Mouse (Mus musculus): ENCODE measurements around the gene Cacna2d2. TPM values are rescaled to one million over a fixed set of nuclear protein-coding genes. Genes with fewer than 3 reads are reported as not detected.

Gene Cacna2d2
- polyA plus RNA-seq, 1 experiment from 2014 or later = 1.8 TPM

DNA sequence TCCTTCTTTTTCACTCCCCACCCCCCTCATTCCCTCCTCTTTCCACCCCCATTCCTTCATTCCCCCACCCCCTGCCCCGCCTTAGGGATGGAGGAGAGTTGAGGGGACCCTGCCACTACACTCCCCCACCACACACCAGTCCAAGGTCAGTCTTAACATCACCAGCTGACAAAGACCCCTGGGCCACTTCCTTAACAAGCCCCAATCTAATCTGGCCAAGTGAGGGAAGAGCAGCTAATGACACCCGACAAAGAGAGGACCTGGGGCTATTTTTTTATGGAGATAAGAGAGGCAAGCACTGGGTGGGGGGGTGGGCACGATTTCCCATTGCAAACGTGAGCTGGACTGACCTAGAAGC lies 29.3 kb upstream of the Cacna2d2 start:
- Histone ChIP-seq H3K27ac (ENCODE audit: low read depth, low read length) (no peak overlapping the region), H3K4me3 (ENCODE audit: low read depth, low read length) (no peak overlapping the region), H3K27me3 (ENCODE audit: control insufficient read depth, insufficient read depth, low read length) (no peaks in the 10 kb centered on the region), H3K36me3 (ENCODE audit: control insufficient read depth, insufficient read depth, low read length) (no peaks in the 10 kb centered on the region), H3K4me2 (ENCODE audit: low read depth) (no peak overlapping the region), H3K4me1 (ENCODE audit: control insufficient read depth, insufficient read depth, low read length) (peaks cover 3% of the 10 kb centered on the region; the same call in 1 of the 2 replicates), H3K9ac (ENCODE audit: low read length) (no peak overlapping the region), H3K9me3 (ENCODE audit: control insufficient read depth, low read length) (no peaks in the 10 kb centered on the region)
- ATAC-seq (ENCODE audit: insufficient read depth, low FRiP score, low TSS enrichment) (no peak), DNase-seq (ENCODE audit: low spot score) (no peak)
- 11% methylated on average over 4 of the region's 4 CpGs for WGBS

DNA sequence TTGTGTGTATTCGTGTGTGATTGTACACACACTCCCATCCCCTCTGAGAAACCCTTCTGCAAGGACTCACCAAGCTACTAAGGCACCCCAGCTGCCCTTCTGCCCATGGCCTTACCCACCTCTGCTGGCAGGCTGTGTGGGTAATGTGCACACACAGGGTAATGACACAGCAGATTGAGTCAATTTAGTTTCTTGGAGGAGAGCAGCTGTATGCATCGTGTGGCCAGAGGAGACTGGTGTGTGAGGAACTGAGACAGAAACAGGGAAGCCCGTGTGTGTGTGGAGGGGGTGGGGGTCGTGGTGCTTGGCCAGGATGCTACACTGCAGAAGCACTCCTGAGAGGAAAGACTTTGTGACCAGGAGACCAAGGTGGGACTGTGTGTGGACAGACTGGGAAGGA lies 27.0 kb upstream of the Cacna2d2 start:
- DNase-seq (ENCODE audit: low spot score) (no peak), ATAC-seq (ENCODE audit: insufficient read depth, low FRiP score, low TSS enrichment) (no peak)
- no peak overlapping the region for H3K4me2 ChIP-seq (ENCODE audit: low read depth)
- H3K4me3 ChIP-seq (ENCODE audit: low read depth, low read length) = no peak overlapping the region
- peaks cover 5% of the 10 kb centered on the region for H3K27me3 ChIP-seq (ENCODE audit: control insufficient read depth, insufficient read depth, low read length)
- peaks cover 6% of the 10 kb centered on the region; the same call in 1 of the 2 replicates for H3K4me1 ChIP-seq (ENCODE audit: control insufficient read depth, insufficient read depth, low read length)
- no peak overlapping the region for H3K9ac ChIP-seq (ENCODE audit: low read length)
- H3K36me3 ChIP-seq (ENCODE audit: control insufficient read depth, insufficient read depth, low read length) = no peaks in the 10 kb centered on the region
- WGBS = 67% methylated on average over 4 of the region's 4 CpGs
- no peaks in the 10 kb centered on the region for H3K9me3 ChIP-seq (ENCODE audit: control insufficient read depth, low read length)
- no peak overlapping the region for H3K27ac ChIP-seq (ENCODE audit: low read depth, low read length)

DNA sequence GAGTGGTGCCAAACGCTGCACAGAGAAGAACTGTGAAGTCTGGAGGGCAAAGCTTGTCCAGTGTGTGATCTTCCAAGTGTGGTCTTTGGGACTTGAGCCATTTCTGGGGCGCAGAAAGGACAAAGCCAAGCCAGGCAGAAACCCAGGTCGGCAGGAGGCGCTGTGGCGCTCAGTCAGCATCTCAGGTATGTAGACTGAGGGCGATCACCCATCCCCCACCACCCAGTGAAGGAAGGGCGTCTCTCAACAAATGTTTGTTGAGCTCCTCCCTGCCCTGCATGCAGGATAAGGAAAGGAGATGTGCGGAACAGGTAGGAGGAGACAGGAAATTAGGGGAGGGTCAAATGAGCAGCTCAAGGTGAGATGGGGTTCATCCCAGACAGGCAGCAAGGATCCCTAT lies 24.8 kb upstream of the Cacna2d2 start:
- H3K27me3 ChIP-seq (ENCODE audit: control insufficient read depth, insufficient read depth, low read length) = peaks cover 21% of the 10 kb centered on the region
- no peak overlapping the region for H3K4me2 ChIP-seq (ENCODE audit: low read depth)
- 4% methylated on average over 8 of the region's 8 CpGs for WGBS
- DNase-seq (ENCODE audit: low spot score) (peak; percentile 44), ATAC-seq (ENCODE audit: insufficient read depth, low FRiP score, low TSS enrichment) (no peak)
- H3K9ac ChIP-seq (ENCODE audit: low read length) = no peak overlapping the region
- no peak overlapping the region for H3K4me3 ChIP-seq (ENCODE audit: low read depth, low read length)
- H3K27ac ChIP-seq (ENCODE audit: low read depth, low read length) = no peak overlapping the region
- peaks cover 8% of the 10 kb centered on the region; the same call in 1 of the 2 replicates for H3K4me1 ChIP-seq (ENCODE audit: control insufficient read depth, insufficient read depth, low read length)
- H3K9me3 ChIP-seq (ENCODE audit: control insufficient read depth, low read length) = no peaks in the 10 kb centered on the region
- no peaks in the 10 kb centered on the region for H3K36me3 ChIP-seq (ENCODE audit: control insufficient read depth, insufficient read depth, low read length)

DNA sequence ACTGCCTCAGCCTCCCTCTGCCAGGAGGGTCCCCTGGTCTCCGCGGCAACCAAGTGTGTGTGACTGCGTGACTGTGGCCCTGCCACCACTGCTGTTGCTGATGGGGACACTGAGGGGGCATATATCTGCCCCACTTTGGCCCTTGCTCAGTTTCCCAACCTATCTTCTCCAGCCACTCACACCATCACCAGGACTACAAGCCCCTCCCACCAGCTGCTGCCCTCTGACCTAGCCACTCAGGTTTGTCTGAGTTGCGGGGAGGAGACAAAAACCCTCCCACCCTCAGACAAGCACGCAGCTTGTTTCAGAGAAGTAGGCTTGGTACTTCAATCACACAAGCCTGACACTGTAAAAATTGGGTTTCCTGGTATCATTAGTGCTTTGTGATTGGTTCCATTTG lies 24.0 kb upstream of the Cacna2d2 start:
- ATAC-seq (ENCODE audit: insufficient read depth, low FRiP score, low TSS enrichment) (no peak), DNase-seq (ENCODE audit: low spot score) (no peak)
- no peak overlapping the region for H3K4me3 ChIP-seq (ENCODE audit: low read depth, low read length)
- WGBS = 16% methylated on average over 5 of the region's 5 CpGs
- H3K27me3 ChIP-seq (ENCODE audit: control insufficient read depth, insufficient read depth, low read length) = peaks cover 27% of the 10 kb centered on the region
- no peaks in the 10 kb centered on the region for H3K9me3 ChIP-seq (ENCODE audit: control insufficient read depth, low read length)
- H3K4me2 ChIP-seq (ENCODE audit: low read depth) = no peak overlapping the region
- H3K27ac ChIP-seq (ENCODE audit: low read depth, low read length) = no peak overlapping the region
- H3K36me3 ChIP-seq (ENCODE audit: control insufficient read depth, insufficient read depth, low read length) = no peaks in the 10 kb centered on the region
- peaks cover 8% of the 10 kb centered on the region; the same call in 1 of the 2 replicates for H3K4me1 ChIP-seq (ENCODE audit: control insufficient read depth, insufficient read depth, low read length)
- no peak overlapping the region for H3K9ac ChIP-seq (ENCODE audit: low read length)

DNA sequence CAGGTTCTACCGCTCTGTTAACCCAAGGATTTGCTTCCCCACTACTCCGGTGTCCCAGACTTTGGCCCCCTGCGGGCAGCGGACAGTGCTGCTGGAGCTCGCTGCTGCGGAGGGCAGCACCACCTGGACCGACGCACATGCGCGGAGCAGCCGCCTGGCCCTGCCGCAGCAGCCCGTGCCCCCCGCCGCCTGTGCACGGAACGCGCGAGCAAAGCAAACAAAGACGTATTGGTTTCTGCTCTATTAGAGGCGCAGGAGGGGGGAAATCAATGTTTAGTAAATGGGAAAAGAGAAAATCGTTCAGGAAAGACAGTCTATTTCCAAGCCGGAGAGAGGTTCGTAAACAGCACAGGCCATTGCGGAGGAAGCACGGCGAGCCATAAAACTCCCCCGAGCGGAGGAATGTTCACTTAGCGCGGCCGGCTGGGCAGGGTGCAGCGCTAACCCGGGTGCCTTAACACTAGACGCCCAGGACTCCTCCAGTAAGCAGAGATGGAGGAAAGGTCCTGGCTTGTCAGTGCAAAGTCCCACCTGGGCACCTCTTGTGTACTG lies 21.4 kb upstream of the Cacna2d2 start:
- no peaks in the 10 kb centered on the region for H3K36me3 ChIP-seq (ENCODE audit: control insufficient read depth, insufficient read depth, low read length)
- H3K9ac ChIP-seq (ENCODE audit: low read length) = peak overlapping the region; percentile 54
- peak overlapping the region; percentile 31 for H3K4me3 ChIP-seq (ENCODE audit: low read depth, low read length)
- H3K4me1 ChIP-seq (ENCODE audit: control insufficient read depth, insufficient read depth, low read length) = peaks cover 8% of the 10 kb centered on the region; the same call in 1 of the 2 replicates
- H3K4me2 ChIP-seq (ENCODE audit: low read depth) = peak overlapping the region; percentile 65
- H3K9me3 ChIP-seq (ENCODE audit: control insufficient read depth, low read length) = no peaks in the 10 kb centered on the region
- peak; percentile 77 for DNase-seq (ENCODE audit: low spot score)
- H3K27me3 ChIP-seq (ENCODE audit: control insufficient read depth, insufficient read depth, low read length) = peaks cover 51% of the 10 kb centered on the region
- under 1% methylated on average over 35 of the region's 35 CpGs for WGBS
- 0 out of 2 replicates have a peak overlapping the region, but pooled peaks have one; percentile 20 for H3K27ac ChIP-seq (ENCODE audit: low read depth, low read length)
- no peak for ATAC-seq (ENCODE audit: insufficient read depth, low FRiP score, low TSS enrichment)

DNA sequence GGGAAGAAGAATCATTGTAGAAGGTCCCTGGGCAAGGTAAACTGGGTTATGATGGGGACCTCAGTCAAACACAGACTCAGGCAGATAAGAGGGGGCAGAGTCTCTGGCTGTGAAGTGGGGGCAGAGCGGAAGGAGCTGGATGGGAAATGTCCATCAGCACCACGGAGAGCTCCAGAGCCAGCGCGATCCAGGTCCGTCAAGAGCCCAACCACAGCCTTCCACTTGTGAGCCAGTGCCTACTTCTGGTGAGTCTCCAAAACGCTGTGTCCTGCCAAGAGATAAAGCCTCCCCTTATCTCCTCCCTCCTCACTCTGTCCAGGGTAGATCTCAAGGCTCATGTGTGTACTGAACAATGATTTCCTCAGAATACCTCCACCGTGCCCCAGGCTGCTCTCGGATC lies 17.7 kb upstream of the Cacna2d2 start:
- Histone ChIP-seq H3K36me3 (ENCODE audit: control insufficient read depth, insufficient read depth, low read length) (no peaks in the 10 kb centered on the region), H3K9ac (ENCODE audit: low read length) (no peak overlapping the region), H3K27me3 (ENCODE audit: control insufficient read depth, insufficient read depth, low read length) (peaks cover 56% of the 10 kb centered on the region), H3K27ac (ENCODE audit: low read depth, low read length) (no peak overlapping the region), H3K9me3 (ENCODE audit: control insufficient read depth, low read length) (no peaks in the 10 kb centered on the region), H3K4me1 (ENCODE audit: control insufficient read depth, insufficient read depth, low read length) (peaks cover 8% of the 10 kb centered on the region; the same call in 1 of the 2 replicates), H3K4me2 (ENCODE audit: low read depth) (no peak overlapping the region), H3K4me3 (ENCODE audit: low read depth, low read length) (no peak overlapping the region)
- no peak for ATAC-seq (ENCODE audit: insufficient read depth, low FRiP score, low TSS enrichment)
- WGBS = 10% methylated on average over 8 of the region's 8 CpGs
- DNase-seq (ENCODE audit: low spot score) = no peak

DNA sequence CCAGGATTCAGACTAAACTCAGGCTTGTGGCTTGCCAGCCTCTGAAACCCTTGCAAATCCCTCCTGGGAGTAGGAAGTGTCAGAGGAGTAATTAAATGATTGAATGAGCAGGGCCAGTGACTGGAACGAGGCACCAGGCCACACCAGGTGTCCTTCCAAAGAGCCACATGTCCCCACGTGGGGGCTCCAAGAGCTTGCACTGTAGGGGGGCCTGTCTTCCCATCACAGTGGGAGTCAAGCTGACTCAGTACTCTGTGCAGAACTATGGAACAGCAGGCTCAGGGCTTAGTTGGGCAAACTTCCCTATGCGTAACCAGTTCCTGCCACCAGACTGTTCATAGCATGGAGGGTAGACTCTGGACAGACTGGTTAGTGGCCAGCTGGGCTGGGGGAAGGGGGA lies 15.0 kb upstream of the Cacna2d2 start:
- peaks cover 37% of the 10 kb centered on the region for H3K27me3 ChIP-seq (ENCODE audit: control insufficient read depth, insufficient read depth, low read length)
- no peaks in the 10 kb centered on the region for H3K9me3 ChIP-seq (ENCODE audit: control insufficient read depth, low read length)
- H3K27ac ChIP-seq (ENCODE audit: low read depth, low read length) = no peak overlapping the region
- no peak overlapping the region for H3K9ac ChIP-seq (ENCODE audit: low read length)
- ATAC-seq (ENCODE audit: insufficient read depth, low FRiP score, low TSS enrichment) = no peak
- no peak for DNase-seq (ENCODE audit: low spot score)
- H3K4me2 ChIP-seq (ENCODE audit: low read depth) = no peak overlapping the region
- H3K4me1 ChIP-seq (ENCODE audit: control insufficient read depth, insufficient read depth, low read length) = peaks cover 8% of the 10 kb centered on the region; the same call in 1 of the 2 replicates
- 31% methylated on average over 3 of the region's 3 CpGs for WGBS
- no peak overlapping the region for H3K4me3 ChIP-seq (ENCODE audit: low read depth, low read length)
- H3K36me3 ChIP-seq (ENCODE audit: control insufficient read depth, insufficient read depth, low read length) = no peaks in the 10 kb centered on the region

DNA sequence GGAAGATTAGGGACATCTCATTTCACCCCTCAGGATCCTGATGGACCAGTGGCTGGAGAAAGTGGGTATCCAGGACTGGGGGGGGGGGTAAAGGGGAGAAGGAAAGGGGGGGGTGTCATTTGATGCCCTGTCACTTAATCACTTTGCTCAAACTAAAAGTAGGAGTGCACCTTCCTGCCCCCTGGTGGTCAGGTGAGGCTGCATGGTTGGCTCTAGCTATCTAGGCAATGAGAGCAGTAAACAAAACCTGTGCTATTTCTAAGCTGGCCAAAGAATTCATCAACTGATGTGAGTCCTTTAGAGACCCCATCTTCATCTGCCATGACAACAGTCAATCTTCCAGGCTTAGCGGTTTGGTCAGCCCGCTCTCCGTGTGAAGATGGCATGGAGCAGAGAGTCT lies 12.7 kb upstream of the Cacna2d2 start:
- H3K9ac ChIP-seq (ENCODE audit: low read length) = no peak overlapping the region
- no peak for ATAC-seq (ENCODE audit: insufficient read depth, low FRiP score, low TSS enrichment)
- DNase-seq (ENCODE audit: low spot score) = no peak
- no peak overlapping the region for H3K27ac ChIP-seq (ENCODE audit: low read depth, low read length)
- H3K27me3 ChIP-seq (ENCODE audit: control insufficient read depth, insufficient read depth, low read length) = peaks cover 18% of the 10 kb centered on the region
- H3K4me2 ChIP-seq (ENCODE audit: low read depth) = no peak overlapping the region
- 56% methylated on average over 3 of the region's 3 CpGs for WGBS
- H3K4me1 ChIP-seq (ENCODE audit: control insufficient read depth, insufficient read depth, low read length) = peaks cover 8% of the 10 kb centered on the region; the same call in 1 of the 2 replicates
- no peaks in the 10 kb centered on the region for H3K36me3 ChIP-seq (ENCODE audit: control insufficient read depth, insufficient read depth, low read length)
- no peak overlapping the region for H3K4me3 ChIP-seq (ENCODE audit: low read depth, low read length)
- no peaks in the 10 kb centered on the region for H3K9me3 ChIP-seq (ENCODE audit: control insufficient read depth, low read length)

DNA sequence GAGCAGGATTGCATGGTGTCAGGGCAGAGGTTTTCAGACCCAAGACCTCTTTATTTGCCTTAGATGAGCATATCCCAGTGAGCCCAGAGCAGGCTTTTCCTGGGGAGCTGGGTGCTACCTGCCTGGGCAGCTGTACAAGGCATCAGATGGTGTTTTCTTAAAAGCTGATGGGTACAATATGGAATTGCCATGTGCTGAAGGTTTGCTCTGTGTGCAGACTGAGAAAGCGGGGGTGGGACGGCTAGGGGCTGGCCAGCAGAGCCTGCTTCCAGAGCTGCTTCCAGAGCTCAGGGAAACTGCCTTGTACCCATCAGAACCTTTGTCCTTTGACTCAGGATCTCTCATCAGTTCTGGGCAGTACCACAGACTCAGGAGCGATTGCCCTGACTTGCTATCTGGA lies 11.7 kb upstream of the Cacna2d2 start:
- no peak overlapping the region for H3K4me3 ChIP-seq (ENCODE audit: low read depth, low read length)
- no peak for DNase-seq (ENCODE audit: low spot score)
- H3K9ac ChIP-seq (ENCODE audit: low read length) = no peak overlapping the region
- H3K4me2 ChIP-seq (ENCODE audit: low read depth) = no peak overlapping the region
- 87% methylated on average over 3 of the region's 3 CpGs for WGBS
- peaks cover 8% of the 10 kb centered on the region for H3K27me3 ChIP-seq (ENCODE audit: control insufficient read depth, insufficient read depth, low read length)
- peaks cover 8% of the 10 kb centered on the region; the same call in 1 of the 2 replicates for H3K4me1 ChIP-seq (ENCODE audit: control insufficient read depth, insufficient read depth, low read length)
- no peaks in the 10 kb centered on the region for H3K9me3 ChIP-seq (ENCODE audit: control insufficient read depth, low read length)
- no peak overlapping the region for H3K27ac ChIP-seq (ENCODE audit: low read depth, low read length)
- no peak for ATAC-seq (ENCODE audit: insufficient read depth, low FRiP score, low TSS enrichment)
- no peaks in the 10 kb centered on the region for H3K36me3 ChIP-seq (ENCODE audit: control insufficient read depth, insufficient read depth, low read length)

Measured in neural tube, embryonic 11.5 days (tissue).